ENCODE assay signal across 9 mouse cellular contexts in genomic region chr16:31233167-31233498, GRCm38 (mm10). TPM values are rescaled to one million over a fixed set of nuclear protein-coding genes. Genes with fewer than 3 reads are reported as not detected.
DNase-seq lines count a peak whose midpoint lies in the region; ATAC-seq and TF ChIP-seq lines count a peak whose summit lies in the region.
"Had no signal": no experiment of that assay in that cellular context is flagged by ENCODE, and none has a peak within 500 bp of the region (broad histone marks: within the 10 kb centered on the region; RNA-seq: fewer than 3 reads in every experiment).

No protein-coding gene starts in this region.

- no peak overlapping the region for H3K27ac ChIP-seq in heart, embryonic 15.5 days
- no peak overlapping the region for H3K27ac ChIP-seq in MEL (ENCODE audit: control insufficient read depth, low read depth, low read length)
- H3K27ac ChIP-seq in liver, embryonic 15.5 days (replicated peaks): no peak overlapping the region

- H3K9me3 ChIP-seq in heart, embryonic 15.5 days (replicated peaks): no peaks in the 10 kb centered on the region
- no peaks in the 10 kb centered on the region for H3K9me3 ChIP-seq in MEL (replicated peaks; ENCODE audit: insufficient read depth, low read length)
- H3K9me3 ChIP-seq in liver, embryonic 15.5 days (replicated peaks): no peaks in the 10 kb centered on the region

- DNase-seq in heart, adult 11 months: no peak
- DNase-seq in MEL (ENCODE audit: low read depth, low spot score): no peak
- peak; percentile 18 for DNase-seq in gastrocnemius, postnatal 14 days
- DNase-seq in yolk sac, embryonic 10.5 days (ENCODE audit: low spot score): no peak
- no peak for DNase-seq in urinary bladder, adult 18-20 months (ENCODE audit: low spot score in 2 of 2)
- DNase-seq: kidney, adult 9 months had no signal

- H3K27me3 ChIP-seq in heart, embryonic 15.5 days: no peaks in the 10 kb centered on the region
- no peaks in the 10 kb centered on the region for H3K27me3 ChIP-seq in MEL (ENCODE audit: control insufficient read depth in 1 of 2, insufficient read depth in 2 of 2, low read length in 2 of 2)
- 0 out of 2 replicates have a peak, but pooled peaks cover 3% of the 10 kb centered on the region for H3K27me3 ChIP-seq in liver, embryonic 15.5 days

- TF ChIP-seq CTCF in MEL (IDR thresholded peaks at IDR 0.05 in 2 of 3, conservative IDR thresholded peaks at IDR 0.05 in 1 of 3; ENCODE audit: control insufficient read depth in 1 of 3, insufficient read depth in 1 of 3, low read depth in 2 of 3, low read length in 3 of 3, poor library complexity in 1 of 3, severe bottlenecking in 1 of 3): no peak

- H3K4me2 ChIP-seq in heart, embryonic 15.5 days: peak overlapping the region; percentile 61
- H3K4me2 ChIP-seq in liver, embryonic 15.5 days: peak overlapping the region; percentile 57

- TF ChIP-seq POLR2A in MEL (IDR thresholded peaks at IDR 0.05; ENCODE audit: control insufficient read depth in 1 of 2, insufficient read depth in 1 of 2, low read depth in 1 of 2, low read length in 2 of 2, poor library complexity in 1 of 2): no peak

- H3K9ac ChIP-seq in heart, embryonic 15.5 days: no peak overlapping the region
- peak overlapping the region; percentile 18 for H3K9ac ChIP-seq in MEL (ENCODE audit: control insufficient read depth, low read depth, low read length, poor library complexity, severe bottlenecking)
- no peak overlapping the region for H3K9ac ChIP-seq in liver, embryonic 15.5 days

- TF ChIP-seq EP300 in MEL (IDR thresholded peaks at IDR 0.05; ENCODE audit: low read depth in 1 of 2, low read length in 2 of 2): no peak

- intact Hi-C loops in gastrocnemius, postnatal 14 days (cut with DNase I; ENCODE audit: low total_unique reads): no loop called here

- H3K4me3 ChIP-seq in heart, embryonic 15.5 days: peak overlapping the region; percentile 31
- H3K4me3 ChIP-seq in MEL (ENCODE audit: control insufficient read depth in 1 of 2, insufficient read depth in 1 of 2, low read depth in 2 of 2, low read length in 2 of 2): peak overlapping the region; percentile 24 to 54; a peak in 3 of 4 replicates
- no peak overlapping the region; the same call in 1 of the 2 replicates for H3K4me3 ChIP-seq in liver, embryonic 15.5 days (replicated peaks)

- peaks cover 20% of the 10 kb centered on the region for H3K4me1 ChIP-seq in heart, embryonic 15.5 days (replicated peaks)
- H3K4me1 ChIP-seq in MEL (ENCODE audit: control insufficient read depth in 1 of 2, insufficient read depth in 2 of 2, low read length in 2 of 2): peaks cover 2 to 18% of the 10 kb centered on the region in 2 experiments; a peak in 3 of 4 replicates
- peaks cover 8% of the 10 kb centered on the region for H3K4me1 ChIP-seq in liver, embryonic 15.5 days (replicated peaks)

- 9% methylated on average over 4 of the region's 4 CpGs for WGBS in heart, embryonic 15.5 days
- WGBS in liver, embryonic 15.5 days (ENCODE audit: insufficient replicate concordance): 9% methylated on average over 4 of the region's 4 CpGs

- H3K36me3 ChIP-seq in heart, embryonic 15.5 days: no peaks in the 10 kb centered on the region
- peaks cover 0 to 2% of the 10 kb centered on the region in 2 experiments; a peak in 1 of 4 replicates for H3K36me3 ChIP-seq in MEL (ENCODE audit: control insufficient read depth in 1 of 2, insufficient read depth in 2 of 2, low read length in 2 of 2)
- H3K36me3 ChIP-seq in liver, embryonic 15.5 days (replicated peaks): no peaks in the 10 kb centered on the region

- no peak for TF ChIP-seq RAD21 in MEL (IDR thresholded peaks at IDR 0.05; ENCODE audit: low read depth, low read length)

- no peak for ATAC-seq in heart, embryonic 15.5 days (replicated peaks; ENCODE audit: insufficient number of reproducible peaks, insufficient read depth, low FRiP score, low read depth)
- ATAC-seq in liver, embryonic 15.5 days (ENCODE audit: insufficient read depth): no peak
- ATAC-seq in erythroid progenitor cell, adult 5-6 weeks (replicated peaks; ENCODE audit: low FRiP score, poor library complexity, severe bottlenecking): no peak

- H3K79me2 ChIP-seq in MEL (ENCODE audit: control insufficient read depth, insufficient read depth, low read length, poor library complexity): no peaks in the 10 kb centered on the region; the same call in 1 of the 2 replicates

TF ChIP-seq in MEL, 35 proteins besides CTCF, POLR2A, EP300 and RAD21:
- no peak for TF ChIP-seq TBP (IDR thresholded peaks at IDR 0.05; ENCODE audit: low read depth, low read length)
- no peak for TF ChIP-seq MXI1 (IDR thresholded peaks at IDR 0.05; ENCODE audit: low read depth, low read length)
- no peak for TF ChIP-seq CHD1 (IDR thresholded peaks at IDR 0.05; ENCODE audit: low read depth, low read length)
- no peak for TF ChIP-seq MAFK (IDR thresholded peaks at IDR 0.05; ENCODE audit: borderline replicate concordance, low read depth, low read length)
- no peak for TF ChIP-seq ZKSCAN1 (IDR thresholded peaks at IDR 0.05; ENCODE audit: low read depth, low read length)
- TF ChIP-seq TAL1 (IDR thresholded peaks at IDR 0.05; ENCODE audit: low read length): no peak
- TF ChIP-seq ETS1 (IDR thresholded peaks at IDR 0.05; ENCODE audit: low read depth, low read length): no peak
- no peak for TF ChIP-seq KAT2A (conservative IDR thresholded peaks at IDR 0.05; ENCODE audit: low read depth, low read length)

RNA-seq across cellular contexts. Expression of gene Acap2, which starts 32.1 kb away (rescaled TPM):
- 10.6 and 12.2 TPM in 2 replicates for polyA plus RNA-seq in heart, embryonic 15.5 days (2015; fragmentation: Nextera tagmentation; extraction: Ambion mirVana)
- total RNA-seq in MEL (2012; rRNA removed): 19.1 and 23.9 TPM in 2 replicates
- 10 to 100 TPM in 1 of 2 experiments, not detected in 1; 17.2 TPM for polyA plus RNA-seq in MEL (2012; ENCODE audit: insufficient read depth in 1 of 2, insufficient read length in 2 of 2, low read depth in 1 of 2, low replicate concordance in 2 of 2, missing spikeins in 1 of 2)
- total RNA-seq in gastrocnemius, postnatal 14 days (2021): 10 to 100 TPM; 16.9 to 17.7 TPM
- 5.8 and 6.2 TPM in 2 replicates for polyA plus RNA-seq in liver, embryonic 15.5 days (2015; fragmentation: Nextera tagmentation; extraction: Ambion mirVana)
- total RNA-seq in erythroid progenitor cell, adult 5-6 weeks (2015; ENCODE audit: low replicate concordance): 13.4 and 20.5 TPM in 2 replicates
- total RNA-seq in erythroid progenitor cell, adult 5-6 weeks (2017; ENCODE audit: low replicate concordance): 8.7 and 12.3 TPM in 2 replicates

RNA-seq across cellular contexts. Expression of gene Ppp1r2, which starts 41.9 kb away (rescaled TPM):
- 92.0 and 94.9 TPM in 2 replicates for polyA plus RNA-seq in heart, embryonic 15.5 days (2015; fragmentation: Nextera tagmentation; extraction: Ambion mirVana)
- 31.2 and 33.8 TPM in 2 replicates for total RNA-seq in MEL (2012; rRNA removed)
- polyA plus RNA-seq in MEL (2012; ENCODE audit: insufficient read depth in 1 of 2, insufficient read length in 2 of 2, low read depth in 1 of 2, low replicate concordance in 2 of 2, missing spikeins in 1 of 2): 10 to 100 TPM in 1 of 2 experiments, not detected in 1; 36.2 TPM
- 10 to 100 TPM; 71.6 to 76.0 TPM for total RNA-seq in gastrocnemius, postnatal 14 days (2021)
- polyA plus RNA-seq in liver, embryonic 15.5 days (2015; fragmentation: Nextera tagmentation; extraction: Ambion mirVana): 31.2 and 33.1 TPM in 2 replicates
- total RNA-seq in erythroid progenitor cell, adult 5-6 weeks (2015; ENCODE audit: low replicate concordance): 32.1 and 51.1 TPM in 2 replicates
- total RNA-seq in erythroid progenitor cell, adult 5-6 weeks (2017; ENCODE audit: low replicate concordance): 24.1 and 40.0 TPM in 2 replicates
